Mouse (Mus musculus) heart, embryonic 10.5 days (tissue): ENCODE measurements around the gene Rims4. TPM values are rescaled to one million over a fixed set of nuclear protein-coding genes. Genes with fewer than 3 reads are reported as not detected.
A peak's percentile ranks its signal among the peaks of the same experiment; 100 is the strongest.

Experiments used
- DNase-seq: peaks from one replicate; pipeline ENCODE4 v3.0.0-alpha.2; 2017; ENCODE audit warnings: low spot score
- H3K27ac ChIP-seq: fragments of 300-500 bp; sonication (generic); 2 replicates; pipeline ENCODE4 v1.5.1; 2016; ENCODE audit warnings: mild to moderate bottlenecking
- H3K27me3 ChIP-seq: fragments of 300-500 bp; sonication (generic); 2 replicates; pipeline ENCODE4 v1.6.1; 2016; ENCODE audit warnings: mild to moderate bottlenecking; ENCODE audit not compliant: poor library complexity, insufficient read depth, severe bottlenecking
- H3K36me3 ChIP-seq: fragments of 300-500 bp; sonication (generic); 2 replicates; pipeline ENCODE4 v1.6.1; 2016; ENCODE audit warnings: mild to moderate bottlenecking, moderate library complexity
- H3K4me1 ChIP-seq: fragments of 300-500 bp; sonication (generic); 2 replicates; pipeline ENCODE4 v1.6.1; 2016; ENCODE audit warnings: mild to moderate bottlenecking
- H3K4me3 ChIP-seq: fragments of 300-500 bp; sonication (generic); 2 replicates; pipeline ENCODE4 v1.5.1; 2016; ENCODE audit warnings: mild to moderate bottlenecking, moderate library complexity
- H3K9me3 ChIP-seq: fragments of 300-500 bp; sonication (generic); 2 replicates; pipeline ENCODE4 v1.6.1; 2016; ENCODE audit warnings: mild to moderate bottlenecking, moderate library complexity
- WGBS: fragments of 180-500 bp; shearing (Covaris S2); methylation state at CpG from one replicate; pipeline ENCODE4 v1.1.7; 2016; 5-methylcytosine and 5-hydroxymethylcytosine counted together
- polyA plus RNA-seq: library from polyadenylated mRNA; unstranded; fragments of >200 nt; fragmentation: Nextera tagmentation; extraction: Ambion mirVana; gene quantifications from 2 replicates; pipeline ENCODE4 v1.2.1, GENCODE M21; 2016

Gene Rims4
- polyA plus RNA-seq, 1 experiment from 2014 or later = 0.30 TPM

- H3K36me3 ChIP-seq = no peaks in the 10 kb centered on the region
- H3K4me3 ChIP-seq = no peak overlapping the region
- H3K4me1 ChIP-seq = no peaks in the 10 kb centered on the region
- no peak for DNase-seq
- H3K9me3 ChIP-seq = no peaks in the 10 kb centered on the region
- 58% methylated on average over 6 of the region's 6 CpGs for WGBS
- H3K27ac ChIP-seq = no peak overlapping the region
- peaks cover 3% of the 10 kb centered on the region; the same call in 1 of the 2 replicates for H3K27me3 ChIP-seq
Observed at GRCm38 (mm10) chr2:163839519-163839918, 79.0 kb downstream of the Rims4 start.

GRCm38 (mm10) chr2:163838043-163838442, 80.4 kb downstream of the Rims4 start:
- H3K27me3 ChIP-seq = peaks cover 3% of the 10 kb centered on the region; the same call in 1 of the 2 replicates
- DNase-seq = peak; percentile 84
- WGBS = 17% methylated on average over 9 of the region's 9 CpGs

GRCm38 (mm10) chr2:163831163-163831562, 87.3 kb downstream of the Rims4 start:
- DNase-seq = no peak
- Histone ChIP-seq H3K36me3 (no peaks in the 10 kb centered on the region), H3K27me3 (peaks cover 5% of the 10 kb centered on the region; the same call in 1 of the 2 replicates), H3K27ac (no peak overlapping the region), H3K4me3 (no peak overlapping the region), H3K4me1 (0 out of 2 replicates have a peak, but pooled peaks cover 5% of the 10 kb centered on the region), H3K9me3 (no peaks in the 10 kb centered on the region)
- 48% methylated on average over 1 of the region's 1 CpGs for WGBS

More at GRCm38 (mm10) chr2:163838043-163838442, 80.4 kb downstream of the Rims4 start:
- no peaks in the 10 kb centered on the region for H3K9me3 ChIP-seq
- H3K4me1 ChIP-seq = no peaks in the 10 kb centered on the region
- H3K36me3 ChIP-seq = no peaks in the 10 kb centered on the region
- no peak overlapping the region for H3K27ac ChIP-seq
- no peak overlapping the region for H3K4me3 ChIP-seq

GRCm38 (mm10) chr2:163826494-163826893, 92.0 kb downstream of the Rims4 start:
- peaks cover 8% of the 10 kb centered on the region; the same call in 1 of the 2 replicates for H3K27me3 ChIP-seq
- no peaks in the 10 kb centered on the region for H3K9me3 ChIP-seq
- DNase-seq = no peak
- H3K4me3 ChIP-seq = no peak overlapping the region
- H3K4me1 ChIP-seq = peaks cover 14% of the 10 kb centered on the region; the same call in 1 of the 2 replicates
- no peaks in the 10 kb centered on the region for H3K36me3 ChIP-seq
- H3K27ac ChIP-seq = no peak overlapping the region
- WGBS = 82% methylated on average over 5 of the region's 5 CpGs

GRCm38 (mm10) chr2:163825861-163826260, 92.6 kb downstream of the Rims4 start:
- no peak overlapping the region for H3K4me3 ChIP-seq
- H3K36me3 ChIP-seq = no peaks in the 10 kb centered on the region
- peaks cover 14% of the 10 kb centered on the region; the same call in 1 of the 2 replicates for H3K4me1 ChIP-seq
- no peaks in the 10 kb centered on the region for H3K9me3 ChIP-seq
- DNase-seq = no peak
- H3K27me3 ChIP-seq = peaks cover 13% of the 10 kb centered on the region; the same call in 1 of the 2 replicates
- H3K27ac ChIP-seq = no peak overlapping the region
- WGBS = 89% methylated on average over 1 of the region's 1 CpGs

GRCm38 (mm10) chr2:163823771-163824170, 94.7 kb downstream of the Rims4 start:
- peak overlapping the region; percentile 38 for H3K4me3 ChIP-seq
- peaks cover 14% of the 10 kb centered on the region; the same call in 1 of the 2 replicates for H3K4me1 ChIP-seq
- 0 out of 2 replicates have a peak overlapping the region, but pooled peaks have one; percentile 16 for H3K27ac ChIP-seq
- 22% methylated on average over 11 of the region's 11 CpGs for WGBS
- H3K9me3 ChIP-seq = no peaks in the 10 kb centered on the region
- no peaks in the 10 kb centered on the region for H3K36me3 ChIP-seq
- DNase-seq = no peak
- peaks cover 16% of the 10 kb centered on the region; the same call in 1 of the 2 replicates for H3K27me3 ChIP-seq

- no peak for DNase-seq
- peaks cover 14% of the 10 kb centered on the region; the same call in 1 of the 2 replicates for H3K4me1 ChIP-seq
- WGBS = 4% methylated on average over 4 of the region's 4 CpGs
- peaks cover 12% of the 10 kb centered on the region; the same call in 1 of the 2 replicates for H3K27me3 ChIP-seq
- H3K9me3 ChIP-seq = no peaks in the 10 kb centered on the region
- peak overlapping the region; percentile 38; the same call in 1 of the 2 replicates for H3K4me3 ChIP-seq
- 0 out of 2 replicates have a peak overlapping the region, but pooled peaks have one; percentile 16 for H3K27ac ChIP-seq
- H3K36me3 ChIP-seq = no peaks in the 10 kb centered on the region
Observed at GRCm38 (mm10) chr2:163823248-163823647, 95.2 kb downstream of the Rims4 start.

- Histone ChIP-seq H3K4me1 (peaks cover 9% of the 10 kb centered on the region; the same call in 1 of the 2 replicates), H3K27me3 (peaks cover 12% of the 10 kb centered on the region; the same call in 1 of the 2 replicates), H3K4me3 (no peak within 1 kb of the TSS), H3K36me3 (no peaks in the 10 kb centered on the region), H3K9me3 (no peaks in the 10 kb centered on the region), H3K27ac (no peak within 1 kb of the TSS)
- no peak for DNase-seq
- WGBS = 67% methylated on average over 4 of the region's 4 CpGs
Observed at GRCm38 (mm10) chr2:163820607-163821006, 97.9 kb downstream of the Rims4 start, which contains the start of gene Ccn5. TSS of gene Ccn5 (plus strand) at chr2:163820861.

GRCm38 (mm10) chr2:163814739-163815465, 103.6 kb downstream of the Rims4 start:
- Histone ChIP-seq H3K4me1 (0 out of 2 replicates have a peak, but pooled peaks cover 7% of the 10 kb centered on the region), H3K36me3 (no peaks in the 10 kb centered on the region), H3K27me3 (no peaks in the 10 kb centered on the region), H3K9me3 (no peaks in the 10 kb centered on the region), H3K27ac (no peak overlapping the region), H3K4me3 (no peak overlapping the region)
- 80% methylated on average over 9 of the region's 9 CpGs for WGBS
- DNase-seq = no peak

- Histone ChIP-seq H3K27ac (no peak overlapping the region), H3K9me3 (no peaks in the 10 kb centered on the region), H3K27me3 (no peaks in the 10 kb centered on the region), H3K4me1 (0 out of 2 replicates have a peak, but pooled peaks cover 7% of the 10 kb centered on the region), H3K4me3 (no peak overlapping the region), H3K36me3 (no peaks in the 10 kb centered on the region)
- WGBS = 58% methylated on average over 5 of the region's 5 CpGs
- DNase-seq = no peak
Observed at GRCm38 (mm10) chr2:163813077-163813476, 105.4 kb downstream of the Rims4 start.

Other genes with a start within 250 kb of the Rims4 start
- gene Ada, start 168.4 kb downstream of the Rims4 start, polyA plus RNA-seq = 5.1 and 8.2 TPM in 2 replicates
- gene Ccn5, start 97.8 kb downstream of the Rims4 start, polyA plus RNA-seq = 0.28 TPM in 1 of 2 replicates, not detected in the other
- gene Kcnk15, start 65.0 kb downstream of the Rims4 start, polyA plus RNA-seq = not detected in 2 replicates
- 274 and 296 TPM in 2 replicates for gene Ywhab, start 76.3 kb upstream of the Rims4 start, polyA plus RNA-seq
- gene Pabpc1l, start 106.8 kb upstream of the Rims4 start, polyA plus RNA-seq = 0.63 and 1.1 TPM in 2 replicates
- 20.5 and 23.6 TPM in 2 replicates for gene Stk4, start 151.6 kb upstream of the Rims4 start, polyA plus RNA-seq
- 58.7 and 65.0 TPM in 2 replicates for gene Tomm34, start 152.5 kb upstream of the Rims4 start, polyA plus RNA-seq